Mouse (Mus musculus) heart, adult 2 months (tissue): ENCODE measurements around the gene Adam19. TPM values are rescaled to one million over a fixed set of nuclear protein-coding genes. Genes with fewer than 3 reads are reported as not detected.

Source experiments
- DNase-seq, 2 experiments: peaks; one replicate each; pipeline ENCODE4 v3.0.0; 2021
- H3K27ac ChIP-seq: fragments of 200-600 bp; 2 replicates; pipeline ENCODE4 v1.8.1; 2022
- H3K27me3 ChIP-seq: fragments of 200-500 bp; 2 replicates; pipeline ENCODE4 v1.6.1; 2012; ENCODE audit warnings: mild to moderate bottlenecking, low read length, inconsistent platforms, mixed read lengths; ENCODE audit not compliant: control insufficient read depth, insufficient read depth
- H3K36me3 ChIP-seq: fragments of 200-500 bp; 2 replicates; pipeline ENCODE4 v1.6.1; 2012; ENCODE audit warnings: low read length, inconsistent platforms; ENCODE audit not compliant: control insufficient read depth, insufficient read depth
- H3K4me1 ChIP-seq: fragments of 200-500 bp; 2 replicates; pipeline ENCODE4 v1.6.1; 2011; ENCODE audit warnings: low read length; ENCODE audit not compliant: control insufficient read depth, insufficient read depth
- H3K4me3 ChIP-seq: fragments of 200-600 bp; 2 replicates; pipeline ENCODE4 v1.8.1; 2022
- H3K79me2 ChIP-seq: fragments of 200-500 bp; replicated peaks from 2 replicates; pipeline ENCODE4 v1.6.1; 2012; ENCODE audit warnings: mild to moderate bottlenecking, inconsistent platforms, low read length, moderate library complexity, mixed read lengths; ENCODE audit not compliant: control insufficient read depth, insufficient read depth
- H3K9ac ChIP-seq: fragments of 200-500 bp; 2 replicates; pipeline ENCODE4 v1.6.1; 2012; ENCODE audit warnings: low read depth, mild to moderate bottlenecking, control low read depth, inconsistent platforms, low read length, mixed read lengths
- CTCF ChIP-seq: fragments of 200-600 bp; IDR thresholded peaks from 2 replicates; pipeline ENCODE4 v1.8.1; 2022; ENCODE audit warnings: antibody characterized with exemption, mild to moderate bottlenecking, moderate library complexity
- POLR2A ChIP-seq: fragments of 200-500 bp; IDR thresholded peaks from 2 replicates; pipeline ENCODE4 v1.6.1; 2011; ENCODE audit warnings: mild to moderate bottlenecking, low read depth, low read length, control low read depth; ENCODE audit not compliant: insufficient read depth
- WGBS: fragments of 180-500 bp; shearing (Covaris S2); methylation state at CpG from one replicate; pipeline ENCODE4 v1.1.7; 2018; 5-methylcytosine and 5-hydroxymethylcytosine counted together
- intact Hi-C: fragments of 180-260 bp; cut with DNase I; formaldehyde crosslinking; loops from one replicate; pipeline ENCODE4 v1.15.1; 2025
- microRNA-seq, 2 experiments: library from miRNA; unstranded; fragments of <30 nt; microRNA quantifications; one replicate each; pipeline ENCODE4 v1.2.0; 2021
- polyA plus RNA-seq: library from polyadenylated mRNA; depleted of rRNA; stranded (reverse); fragments of >200 nt; gene quantifications from 2 replicates; pipeline ENCODE4 v1.2.3, GENCODE M21; 2012; rRNA removed
- total RNA-seq, 2 experiments: library from RNA; stranded (reverse); gene quantifications; 2 replicates each; pipeline ENCODE4 v1.2.3; 2021

Adam19 gene
- total and polyA plus RNA-seq, 3 experiments, result 17.7 to 63.9 (median 21.9) TPM

GRCm38 (mm10) chr11:46194175-46194574, 138.4 kb downstream of the Adam19 start:
- 80% methylated on average over 4 of the region's 4 CpGs for WGBS
- DNase-seq, result no peak

More at GRCm38 (mm10) chr11:46194175-46194574, 138.4 kb downstream of the Adam19 start:
- no peak overlapping the region for H3K27ac ChIP-seq
- H3K9ac ChIP-seq, result no peak overlapping the region
- no peak for TF ChIP-seq POLR2A
- no peak for TF ChIP-seq CTCF
- no peaks in the 10 kb centered on the region for H3K4me1 ChIP-seq
- no peak overlapping the region for H3K4me3 ChIP-seq
- intact Hi-C loops, result no loop called here
- H3K79me2 ChIP-seq, result no peaks in the 10 kb centered on the region
- no peaks in the 10 kb centered on the region for H3K27me3 ChIP-seq
- no peaks in the 10 kb centered on the region for H3K36me3 ChIP-seq

Small RNA genes lying within 50 kb of the gene (microRNA-seq; reads per million reads assigned to microRNA genes)
- gene Mir7239 (0 reads per million in 2 experiments), gene Mir8100 (0.39 to 0.56 reads per million in 2 experiments)

Other genes with a start within 250 kb of the Adam19 start
- 10 to 100 TPM; 42.0 to 45.7 TPM for gene Clint1, start 203.9 kb upstream of the Adam19 start, total RNA-seq
- gene Clint1, start 203.9 kb upstream of the Adam19 start, polyA plus RNA-seq, result 29.5 and 41.1 TPM in 2 replicates
- gene Lsm11, start 111.1 kb upstream of the Adam19 start, total RNA-seq, result 1 to 10 TPM; 3.4 to 4.0 TPM
- gene Lsm11, start 111.1 kb upstream of the Adam19 start, polyA plus RNA-seq, result 2.0 and 3.8 TPM in 2 replicates
- gene Thg1l, start 100.5 kb upstream of the Adam19 start, total RNA-seq, result 1 to 10 TPM; 5.9 to 6.0 TPM
- 5.7 and 7.2 TPM in 2 replicates for gene Thg1l, start 100.5 kb upstream of the Adam19 start, polyA plus RNA-seq
- gene Sox30, start 75.7 kb upstream of the Adam19 start, total RNA-seq, result under 1 TPM; 0.16 to 0.18 TPM
- 0.09 and 0.14 TPM in 2 replicates for gene Sox30, start 75.7 kb upstream of the Adam19 start, polyA plus RNA-seq
- 1 to 10 TPM; 1.2 to 1.6 TPM for gene Gm12166, start 3.7 kb upstream of the Adam19 start, total RNA-seq
- 4.4 and 4.6 TPM in 2 replicates for gene Gm12166, start 3.7 kb upstream of the Adam19 start, polyA plus RNA-seq
- under 1 TPM; 0.11 to 0.18 TPM for gene Nipal4, start 110.5 kb downstream of the Adam19 start, total RNA-seq
- 0.18 and 0.20 TPM in 2 replicates for gene Nipal4, start 110.5 kb downstream of the Adam19 start, polyA plus RNA-seq
- gene Fndc9, start 179.5 kb downstream of the Adam19 start, total RNA-seq, result not detected
- not detected in 2 replicates for gene Fndc9, start 179.5 kb downstream of the Adam19 start, polyA plus RNA-seq